Mouse (Mus musculus): ENCODE measurements around the gene Nasp. TPM values are rescaled to one million over a fixed set of nuclear protein-coding genes. Genes with fewer than 3 reads are reported as not detected.

Nasp gene
- polyA plus RNA-seq, 1 experiment from 2014 or later, result 322 TPM

DNA sequence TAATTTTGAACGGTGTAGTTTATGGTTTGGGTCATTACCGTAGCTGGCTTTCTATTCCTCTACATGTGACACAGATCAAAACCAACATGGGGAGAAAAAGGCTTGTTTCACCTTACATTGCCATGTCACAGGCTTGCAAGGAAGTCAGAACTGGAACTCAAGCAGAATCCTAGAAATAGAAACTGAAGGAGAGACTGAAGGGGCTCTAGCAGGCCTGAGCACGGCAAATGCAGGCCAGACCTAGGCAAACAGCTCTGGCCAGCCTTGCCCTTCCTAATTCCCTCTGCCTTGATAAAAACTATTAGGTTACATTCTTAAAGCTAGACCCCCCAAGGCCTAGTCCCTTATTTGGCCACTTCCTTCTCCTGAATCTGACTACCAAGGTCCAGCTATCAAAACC, 27.9 kb upstream of the Nasp start:
- no peak overlapping the region for H3K4me3 ChIP-seq (replicated peaks)
- H3K27me3 ChIP-seq, result no peaks in the 10 kb centered on the region
- H3K4me1 ChIP-seq (replicated peaks), result no peaks in the 10 kb centered on the region; the same call in 1 of the 2 replicates
- H3K36me3 ChIP-seq, result no peaks in the 10 kb centered on the region
- H3K9me3 ChIP-seq, result no peaks in the 10 kb centered on the region
- H3K4me2 ChIP-seq, result no peak overlapping the region
- H3K9ac ChIP-seq (replicated peaks), result no peak overlapping the region
- WGBS, result 72% methylated on average over 3 of the region's 3 CpGs
- no peak for ATAC-seq (ENCODE audit: insufficient number of reproducible peaks, insufficient read depth, low FRiP score, low TSS enrichment, low read depth)
- no peak overlapping the region for H3K27ac ChIP-seq

DNA sequence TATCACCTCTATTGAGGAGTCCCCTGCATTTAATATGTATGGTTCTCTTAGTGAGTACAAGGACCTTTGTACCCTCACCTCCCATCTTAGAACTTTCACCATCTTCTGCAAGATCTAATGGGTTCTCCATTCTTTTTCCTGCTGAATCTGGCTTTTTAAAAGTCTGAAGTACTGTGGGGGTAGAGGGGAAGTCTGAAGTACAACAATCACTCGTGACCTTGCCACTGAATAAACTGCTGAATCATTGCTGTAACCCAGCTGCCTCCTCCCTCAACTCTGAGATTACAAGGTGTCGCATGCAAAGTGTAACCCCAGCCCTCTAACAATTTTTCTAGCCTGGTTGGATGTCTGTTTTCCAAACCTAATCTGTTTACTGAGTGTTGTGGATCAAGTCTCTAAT, 27.4 kb upstream of the Nasp start:
- Histone ChIP-seq H3K27me3 (no peaks in the 10 kb centered on the region), H3K9ac (replicated peaks) (no peak overlapping the region), H3K9me3 (no peaks in the 10 kb centered on the region), H3K4me3 (replicated peaks) (no peak overlapping the region), H3K4me1 (replicated peaks) (peaks cover 3% of the 10 kb centered on the region; the same call in 1 of the 2 replicates), H3K4me2 (no peak overlapping the region), H3K27ac (no peak overlapping the region), H3K36me3 (no peaks in the 10 kb centered on the region)
- ATAC-seq (ENCODE audit: insufficient number of reproducible peaks, insufficient read depth, low FRiP score, low TSS enrichment, low read depth), result no peak
- 60% methylated on average over 2 of the region's 2 CpGs for WGBS

DNA sequence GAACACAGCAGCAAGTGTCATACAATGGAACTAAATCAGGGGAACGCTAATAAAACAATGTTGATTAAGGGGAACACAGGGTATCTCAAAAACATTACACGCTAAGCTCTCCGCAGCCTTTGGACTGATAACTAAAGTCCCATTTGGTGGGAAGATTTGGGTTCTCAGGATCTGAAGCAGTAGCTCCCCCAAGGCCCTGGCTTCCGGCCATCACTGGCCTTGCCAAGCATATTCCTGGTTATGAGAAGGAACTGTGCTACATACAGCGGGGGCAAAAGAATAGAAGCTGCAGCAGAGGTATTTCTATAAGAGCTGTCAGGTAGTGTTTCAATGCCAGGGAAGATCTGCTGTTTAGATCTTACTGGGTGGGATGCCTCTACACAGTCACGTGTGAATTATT, 25.5 kb upstream of the Nasp start:
- no peak for ATAC-seq (ENCODE audit: insufficient number of reproducible peaks, insufficient read depth, low FRiP score, low TSS enrichment, low read depth)
- 91% methylated on average over 6 of the region's 6 CpGs for WGBS
- H3K27ac ChIP-seq, result no peak overlapping the region
- no peak overlapping the region for H3K9ac ChIP-seq (replicated peaks)
- H3K9me3 ChIP-seq, result no peaks in the 10 kb centered on the region
- H3K36me3 ChIP-seq, result peaks cover 13% of the 10 kb centered on the region
- peaks cover 19% of the 10 kb centered on the region for H3K4me1 ChIP-seq (replicated peaks)
- H3K4me2 ChIP-seq, result no peak overlapping the region
- no peak overlapping the region for H3K4me3 ChIP-seq (replicated peaks)
- no peaks in the 10 kb centered on the region for H3K27me3 ChIP-seq

DNA sequence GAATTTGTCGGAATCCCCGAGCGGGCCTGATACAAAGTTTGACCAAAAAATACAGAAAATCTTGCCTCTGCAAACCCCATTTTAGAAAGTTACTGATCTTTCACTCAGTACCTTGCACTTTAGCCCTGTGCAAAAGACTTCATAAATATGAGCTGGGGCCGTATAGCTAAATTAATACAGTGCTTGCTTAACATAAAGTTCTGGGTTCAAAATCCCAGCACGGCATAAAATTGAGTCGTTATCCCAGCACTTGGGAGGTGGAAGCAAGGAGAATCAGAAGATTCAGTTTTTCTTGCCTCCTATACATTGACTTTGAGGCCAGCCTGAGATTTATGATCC, 24.0 kb upstream of the Nasp start:
- Histone ChIP-seq H3K9me3 (no peaks in the 10 kb centered on the region), H3K4me3 (replicated peaks) (peak overlapping the region; percentile 75), H3K36me3 (peaks cover 26% of the 10 kb centered on the region), H3K27me3 (no peaks in the 10 kb centered on the region), H3K4me1 (replicated peaks) (peaks cover 26% of the 10 kb centered on the region), H3K27ac (peak overlapping the region; percentile 76), H3K9ac (replicated peaks) (peak overlapping the region; percentile 63), H3K4me2 (peak overlapping the region; percentile 66)
- WGBS, result 11% methylated on average over 6 of the region's 6 CpGs
- ATAC-seq (ENCODE audit: insufficient number of reproducible peaks, insufficient read depth, low FRiP score, low TSS enrichment, low read depth), result 0 out of 2 replicates have a peak, but pooled peaks have one; percentile 12

DNA sequence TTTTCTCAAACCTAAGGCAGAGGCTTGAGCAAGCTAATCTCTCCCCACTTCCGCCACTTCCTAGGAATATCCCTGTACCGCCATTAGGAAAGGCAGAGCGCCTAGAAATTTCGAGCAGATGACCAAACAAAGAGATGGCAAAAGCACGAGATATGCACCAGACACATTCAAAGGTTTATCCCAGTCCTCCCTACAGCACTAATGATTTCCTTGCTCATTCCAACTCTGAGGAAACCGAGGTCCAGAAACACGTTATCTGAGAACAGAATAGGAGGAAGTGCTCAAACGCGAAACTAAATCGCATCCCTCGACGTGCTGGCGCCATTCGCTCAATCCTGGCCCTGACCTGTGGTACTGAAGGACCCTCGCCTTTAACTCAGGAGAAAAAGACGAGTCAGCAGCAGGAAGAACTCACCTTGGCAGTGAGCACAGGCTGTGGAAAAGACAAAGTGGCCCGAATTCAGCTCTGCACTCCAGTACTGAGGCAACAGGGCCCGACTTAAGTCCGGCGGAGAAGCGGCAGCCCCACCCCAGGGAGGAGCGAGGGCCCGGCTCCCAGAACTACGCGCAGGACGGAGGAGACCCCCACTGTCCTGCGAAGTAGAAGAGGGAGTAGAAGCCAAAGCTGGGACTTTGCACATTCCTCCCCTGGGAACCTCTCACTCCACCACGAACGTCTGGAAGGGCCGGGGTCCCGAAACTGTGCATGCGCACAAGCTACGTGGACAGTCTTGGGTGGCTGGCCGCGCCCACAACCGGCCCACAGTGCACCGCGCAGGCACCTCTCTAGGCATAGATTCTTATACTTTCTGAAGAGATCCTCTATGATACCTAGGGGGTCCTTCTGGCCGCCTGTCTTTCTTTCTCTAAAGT, 23.4 kb upstream of the Nasp start, which contains the start of gene Akr1a1:
TSS of gene Akr1a1 (minus strand) at position 757 of the 873 bp plus-strand sequence.
- H3K27ac ChIP-seq, result peak within 1 kb of the TSS; percentile 90
- H3K4me2 ChIP-seq, result peak within 1 kb of the TSS; percentile 66
- peaks cover 26% of the 10 kb centered on the region for H3K4me1 ChIP-seq (replicated peaks)
- H3K9me3 ChIP-seq, result no peaks in the 10 kb centered on the region
- WGBS, result under 1% methylated on average over 39 of the region's 39 CpGs
- peak; percentile 99 for ATAC-seq (ENCODE audit: insufficient number of reproducible peaks, insufficient read depth, low FRiP score, low TSS enrichment, low read depth)
- peak within 1 kb of the TSS; percentile 92 for H3K9ac ChIP-seq (replicated peaks)
- peak within 1 kb of the TSS; percentile 75 for H3K4me3 ChIP-seq (replicated peaks)
- H3K36me3 ChIP-seq, result peaks cover 32% of the 10 kb centered on the region
- H3K27me3 ChIP-seq, result no peaks in the 10 kb centered on the region

DNA sequence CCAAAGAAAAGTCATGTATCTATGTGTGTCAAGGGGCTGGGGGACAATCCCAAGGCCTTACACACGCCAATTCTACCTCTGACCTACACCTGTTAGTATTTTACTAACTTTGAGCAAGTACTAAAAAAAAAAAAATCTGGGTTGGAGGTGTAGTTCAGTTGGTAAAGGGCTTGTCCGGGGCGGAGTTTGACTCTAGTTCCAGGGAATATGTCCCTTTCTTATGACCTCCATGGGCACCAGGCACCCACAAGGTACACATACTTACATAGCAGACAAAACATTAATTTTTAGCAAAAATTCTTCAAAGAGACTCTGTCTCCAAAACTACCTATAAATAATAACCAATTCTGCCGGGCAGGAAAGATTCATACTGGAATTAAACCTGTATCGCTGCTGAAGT, 22.6 kb upstream of the Nasp start:
- no peak for ATAC-seq (ENCODE audit: insufficient number of reproducible peaks, insufficient read depth, low FRiP score, low TSS enrichment, low read depth)
- peak overlapping the region; percentile 92 for H3K9ac ChIP-seq (replicated peaks)
- peaks cover 40% of the 10 kb centered on the region for H3K36me3 ChIP-seq
- H3K27ac ChIP-seq, result peak overlapping the region; percentile 90; the same call in 1 of the 2 replicates
- peak overlapping the region; percentile 66 for H3K4me2 ChIP-seq
- peak overlapping the region; percentile 75 for H3K4me3 ChIP-seq (replicated peaks)
- 35% methylated on average over 5 of the region's 5 CpGs for WGBS
- no peaks in the 10 kb centered on the region for H3K9me3 ChIP-seq
- H3K27me3 ChIP-seq, result no peaks in the 10 kb centered on the region
- peaks cover 26% of the 10 kb centered on the region for H3K4me1 ChIP-seq (replicated peaks)

DNA sequence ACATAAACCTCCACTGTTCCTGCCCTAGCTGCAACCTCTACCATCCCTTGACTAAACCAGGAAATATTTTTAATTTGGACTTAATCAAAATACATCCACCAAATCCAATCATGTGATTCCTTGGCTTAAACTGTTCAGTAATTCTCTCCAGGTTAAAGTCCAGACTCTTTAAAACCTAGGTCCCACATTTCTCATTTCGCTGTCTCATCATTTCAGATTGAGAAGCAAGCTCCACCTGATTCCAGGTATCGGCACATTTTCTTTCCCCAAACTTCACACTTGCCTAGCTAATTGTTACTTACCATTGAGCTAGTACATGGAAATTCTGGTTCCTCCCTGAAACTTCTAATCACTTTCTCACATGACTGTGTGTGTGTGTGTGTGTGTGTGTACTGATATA, 21.7 kb upstream of the Nasp start:
- no peak for ATAC-seq (ENCODE audit: insufficient number of reproducible peaks, insufficient read depth, low FRiP score, low TSS enrichment, low read depth)
- Histone ChIP-seq H3K9ac (replicated peaks) (no peak overlapping the region), H3K4me2 (peak overlapping the region; percentile 66), H3K27ac (no peak overlapping the region), H3K9me3 (no peaks in the 10 kb centered on the region), H3K36me3 (peaks cover 50% of the 10 kb centered on the region), H3K27me3 (no peaks in the 10 kb centered on the region), H3K4me3 (replicated peaks) (peak overlapping the region; percentile 75), H3K4me1 (replicated peaks) (peaks cover 26% of the 10 kb centered on the region)
- WGBS, result 96% methylated on average over 2 of the region's 2 CpGs

DNA sequence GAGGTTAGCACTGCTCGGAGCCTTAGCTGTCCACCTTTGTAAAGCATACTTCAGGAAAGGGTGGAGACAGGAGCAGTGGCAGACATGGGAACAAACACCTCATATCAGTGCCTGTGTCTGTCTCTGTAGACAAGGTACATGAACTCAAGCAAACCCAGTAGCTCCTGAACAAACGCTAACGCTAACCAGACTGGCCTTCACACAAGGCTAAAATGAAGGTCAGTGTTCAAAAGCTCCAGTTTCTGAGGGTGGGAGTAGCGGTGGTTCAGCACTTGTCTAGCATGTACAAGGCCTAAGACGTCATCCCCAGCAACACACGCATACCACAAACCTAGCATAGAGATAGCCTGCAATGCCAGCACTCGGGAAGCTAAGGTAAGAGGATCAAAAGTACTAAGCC, 17.9 kb upstream of the Nasp start:
- no peak for ATAC-seq (ENCODE audit: insufficient number of reproducible peaks, insufficient read depth, low FRiP score, low TSS enrichment, low read depth)
- Histone ChIP-seq H3K4me3 (replicated peaks) (no peak overlapping the region), H3K36me3 (peaks cover 85% of the 10 kb centered on the region), H3K4me2 (no peak overlapping the region), H3K4me1 (replicated peaks) (peaks cover 26% of the 10 kb centered on the region), H3K27me3 (no peaks in the 10 kb centered on the region), H3K9ac (replicated peaks) (no peak overlapping the region), H3K27ac (no peak overlapping the region), H3K9me3 (no peaks in the 10 kb centered on the region)
- whole genome bisulfite sequencing, result 90% methylated on average over 7 of the region's 7 CpGs

DNA sequence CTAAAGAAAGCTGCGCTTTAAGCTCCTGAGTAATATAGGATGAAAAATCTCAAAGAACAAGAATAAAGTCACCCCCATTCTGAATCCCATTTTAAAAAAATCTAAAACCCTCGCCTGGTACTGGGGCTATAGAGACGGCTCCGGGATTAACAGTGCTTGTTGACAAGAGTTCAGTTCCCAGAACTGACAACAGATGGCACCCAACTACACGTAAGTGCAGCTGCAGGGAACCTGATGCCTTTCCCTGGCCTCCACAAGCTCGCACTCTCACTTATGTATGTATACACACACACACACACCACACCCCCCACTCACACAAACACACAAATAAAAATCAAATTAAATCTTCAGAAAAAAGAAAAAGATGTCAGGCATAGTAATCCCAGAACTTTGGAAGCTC, 16.6 kb upstream of the Nasp start:
- no peak overlapping the region for H3K27ac ChIP-seq
- 67% methylated on average over 6 of the region's 6 CpGs for WGBS
- H3K4me2 ChIP-seq, result no peak overlapping the region
- peaks cover 93% of the 10 kb centered on the region for H3K36me3 ChIP-seq
- H3K4me3 ChIP-seq (replicated peaks), result no peak overlapping the region
- H3K9ac ChIP-seq (replicated peaks), result no peak overlapping the region
- H3K27me3 ChIP-seq, result no peaks in the 10 kb centered on the region
- ATAC-seq (ENCODE audit: insufficient number of reproducible peaks, insufficient read depth, low FRiP score, low TSS enrichment, low read depth), result no peak
- H3K4me1 ChIP-seq (replicated peaks), result peaks cover 15% of the 10 kb centered on the region
- H3K9me3 ChIP-seq, result no peaks in the 10 kb centered on the region

DNA sequence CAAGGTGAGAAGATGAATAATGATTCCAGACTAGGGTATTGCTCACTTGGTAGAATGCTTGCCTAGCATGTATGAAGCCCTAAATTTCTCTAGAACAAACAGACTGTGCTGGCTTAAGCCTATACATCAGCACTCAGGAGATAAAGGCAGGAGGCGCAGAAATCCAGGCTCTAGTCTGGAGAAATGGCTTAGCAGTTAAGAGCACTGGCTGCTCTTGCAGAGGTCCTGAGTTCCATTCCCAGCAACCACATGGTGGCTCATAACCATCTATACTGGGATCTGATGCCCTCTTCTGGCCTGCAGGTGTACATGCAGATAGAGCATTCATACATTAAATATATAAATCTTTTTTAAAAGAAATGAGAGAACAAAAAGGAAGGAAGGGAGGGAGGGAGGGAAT, 14.3 kb upstream of the Nasp start:
- 92% methylated on average over 1 of the region's 1 CpGs for WGBS
- no peaks in the 10 kb centered on the region for H3K27me3 ChIP-seq
- no peaks in the 10 kb centered on the region; the same call in 1 of the 2 replicates for H3K4me1 ChIP-seq (replicated peaks)
- no peak overlapping the region for H3K4me3 ChIP-seq (replicated peaks)
- peaks cover 93% of the 10 kb centered on the region for H3K36me3 ChIP-seq
- no peak overlapping the region for H3K27ac ChIP-seq
- H3K9ac ChIP-seq (replicated peaks), result no peak overlapping the region
- no peak for ATAC-seq (ENCODE audit: insufficient number of reproducible peaks, insufficient read depth, low FRiP score, low TSS enrichment, low read depth)
- H3K4me2 ChIP-seq, result no peak overlapping the region
- H3K9me3 ChIP-seq, result no peaks in the 10 kb centered on the region

DNA sequence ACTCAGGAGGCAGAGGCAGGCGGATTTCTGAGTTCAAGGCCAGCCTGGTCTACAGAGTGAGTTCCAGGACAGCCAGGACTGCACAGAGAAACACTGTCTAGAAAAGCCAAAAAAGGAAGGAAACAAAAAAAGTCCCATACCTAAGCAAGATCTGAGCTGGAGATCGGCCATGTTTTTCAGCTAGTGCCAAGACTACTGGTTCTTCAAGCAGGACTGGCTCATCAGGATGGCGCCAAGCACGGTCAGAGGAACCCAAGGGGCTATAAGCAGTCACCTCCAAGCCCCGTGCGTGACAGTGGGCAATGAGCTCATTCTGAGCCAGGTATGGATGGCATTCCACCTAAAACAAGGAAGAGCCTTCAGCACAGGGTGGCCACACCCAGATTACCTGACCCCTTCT, 11.1 kb upstream of the Nasp start:
- H3K4me2 ChIP-seq, result no peak overlapping the region
- no peak overlapping the region for H3K4me3 ChIP-seq (replicated peaks)
- no peaks in the 10 kb centered on the region for H3K27me3 ChIP-seq
- WGBS, result 95% methylated on average over 6 of the region's 6 CpGs
- H3K9me3 ChIP-seq, result no peaks in the 10 kb centered on the region
- ATAC-seq (ENCODE audit: insufficient number of reproducible peaks, insufficient read depth, low FRiP score, low TSS enrichment, low read depth), result no peak
- H3K4me1 ChIP-seq (replicated peaks), result no peaks in the 10 kb centered on the region
- H3K9ac ChIP-seq (replicated peaks), result no peak overlapping the region
- H3K27ac ChIP-seq, result no peak overlapping the region
- peaks cover 95% of the 10 kb centered on the region for H3K36me3 ChIP-seq

DNA sequence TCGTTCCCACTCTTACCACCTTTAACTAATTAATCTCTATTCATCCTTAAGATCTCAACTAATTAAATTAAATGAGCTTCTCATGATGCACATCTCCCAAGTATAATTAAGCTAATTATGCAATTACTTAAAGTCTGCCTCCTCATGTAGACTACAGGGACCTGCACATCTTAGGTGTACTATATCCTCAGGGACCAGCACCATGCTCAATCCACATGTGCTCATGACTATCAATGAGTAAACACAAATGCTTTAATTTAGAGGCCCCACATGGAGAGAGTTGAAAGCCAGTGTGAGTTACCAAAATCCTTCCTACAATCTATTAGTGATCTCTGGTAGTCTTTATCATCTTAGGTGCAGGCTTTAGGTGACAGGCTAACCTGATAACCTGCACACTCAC, 7.5 kb upstream of the Nasp start:
- Histone ChIP-seq H3K27me3 (no peaks in the 10 kb centered on the region), H3K9me3 (no peaks in the 10 kb centered on the region), H3K4me3 (replicated peaks) (no peak overlapping the region), H3K36me3 (peaks cover 79% of the 10 kb centered on the region), H3K4me2 (no peak overlapping the region), H3K4me1 (replicated peaks) (no peaks in the 10 kb centered on the region), H3K27ac (no peak overlapping the region), H3K9ac (replicated peaks) (no peak overlapping the region)
- WGBS, result 90% methylated on average over 1 of the region's 1 CpGs
- ATAC-seq (ENCODE audit: insufficient number of reproducible peaks, insufficient read depth, low FRiP score, low TSS enrichment, low read depth), result no peak

All from limb, embryonic 12.5 days (tissue).